Mouse (Mus musculus) ovary, postnatal 36 days (tissue): ENCODE results near the gene Bckdhb.
"Not testable (repeated sequence)": the region's sequence is repeated elsewhere in the genome, so short reads cannot be mapped to it uniquely, and the experiment has no call there.

Source experiments
- DNase-seq: peaks from one replicate; pipeline ENCODE4 v3.0.0; 2022; ENCODE audit warnings: low spot score, mixed read lengths

Bckdhb gene

DNA sequence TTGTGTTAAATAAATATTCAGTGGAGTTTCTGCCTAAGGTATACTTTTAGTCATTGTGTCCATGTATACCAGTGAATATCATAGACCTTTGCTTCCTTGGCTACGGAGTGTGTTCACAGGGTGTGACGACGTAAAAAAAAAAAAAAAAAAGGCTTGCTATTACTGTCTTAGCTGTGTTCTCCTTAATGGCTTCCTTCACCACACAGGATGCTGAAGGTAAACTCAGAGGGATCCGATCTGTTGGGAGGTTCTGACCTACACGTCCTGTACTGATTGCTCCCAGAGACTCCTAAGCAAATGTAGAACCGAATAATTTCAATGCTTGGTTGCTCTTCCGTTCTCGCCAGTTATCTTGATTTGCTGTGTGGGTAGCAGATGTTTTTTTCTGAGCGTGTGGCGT lies 38.4 kb downstream of the Bckdhb start:
- no peak for DNase-seq

DNA sequence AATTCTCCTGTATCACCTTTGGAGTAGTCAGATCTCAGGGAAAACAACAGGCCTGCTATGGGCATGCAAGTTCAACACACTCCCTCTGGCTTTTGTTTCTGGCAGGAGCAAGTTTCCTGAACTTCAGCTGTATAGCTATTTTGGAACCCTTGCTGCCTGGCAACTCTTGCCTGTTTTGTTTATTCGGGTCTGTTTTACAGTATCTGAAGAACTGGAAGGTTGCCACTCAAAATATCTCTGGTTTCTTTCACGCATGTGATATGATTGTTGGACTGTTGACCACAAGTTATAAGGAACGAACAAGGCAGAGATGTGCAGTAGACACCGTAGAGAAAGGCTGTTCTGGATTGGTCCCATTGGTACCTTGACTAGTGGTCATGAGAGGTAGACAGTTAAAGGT lies 39.4 kb downstream of the Bckdhb start:
- no peak for DNase-seq

DNA sequence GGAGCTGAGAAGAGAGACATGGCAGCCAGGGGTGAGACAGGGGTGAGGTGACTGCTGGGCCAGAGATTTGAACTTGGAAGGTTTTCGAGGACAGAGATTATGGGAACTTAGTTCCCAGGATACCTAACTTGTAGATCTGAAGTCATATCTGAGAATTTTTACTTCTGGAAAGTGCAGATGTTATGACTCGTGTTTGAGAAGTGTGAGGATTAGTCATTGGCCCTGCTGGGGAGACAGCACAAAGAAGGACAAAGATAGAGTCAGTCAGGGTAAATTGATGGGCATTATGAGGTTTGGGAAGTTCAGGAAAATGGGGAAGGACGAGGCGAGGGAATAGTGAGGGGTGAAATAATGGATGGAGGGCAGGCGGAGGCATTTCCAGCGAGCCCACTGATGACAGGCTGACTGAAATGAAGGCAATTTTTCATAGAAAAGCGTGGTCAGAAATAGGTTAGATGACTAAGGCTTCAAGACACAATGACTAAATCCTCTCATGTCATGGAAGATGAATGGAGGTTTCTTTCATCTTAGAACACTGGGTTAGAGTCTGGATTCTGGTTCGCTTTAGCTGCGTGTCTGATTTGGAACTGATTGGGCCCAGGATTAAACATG lies 42.6 kb downstream of the Bckdhb start:
- DNase-seq = no peak

DNA sequence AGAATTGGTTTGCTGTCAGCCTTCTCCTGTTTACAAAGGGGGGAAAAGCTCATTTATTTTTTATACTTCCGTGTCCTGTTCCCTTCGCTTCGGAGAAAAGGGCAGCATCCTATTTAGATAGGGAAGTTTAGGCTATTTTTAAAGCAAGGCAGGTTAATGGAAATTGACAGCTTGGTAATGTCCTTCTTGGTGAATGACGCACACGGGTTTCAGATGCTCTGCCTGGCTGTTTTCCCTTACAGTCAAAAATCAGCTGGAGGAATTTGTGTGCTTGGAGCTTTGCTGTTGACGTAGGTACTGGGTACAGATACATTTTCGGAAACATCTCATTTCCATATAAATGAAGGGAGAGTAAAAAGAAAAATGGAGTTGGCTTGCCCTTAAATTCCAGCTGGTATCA lies 44.4 kb downstream of the Bckdhb start:
- DNase-seq = no peak

DNA sequence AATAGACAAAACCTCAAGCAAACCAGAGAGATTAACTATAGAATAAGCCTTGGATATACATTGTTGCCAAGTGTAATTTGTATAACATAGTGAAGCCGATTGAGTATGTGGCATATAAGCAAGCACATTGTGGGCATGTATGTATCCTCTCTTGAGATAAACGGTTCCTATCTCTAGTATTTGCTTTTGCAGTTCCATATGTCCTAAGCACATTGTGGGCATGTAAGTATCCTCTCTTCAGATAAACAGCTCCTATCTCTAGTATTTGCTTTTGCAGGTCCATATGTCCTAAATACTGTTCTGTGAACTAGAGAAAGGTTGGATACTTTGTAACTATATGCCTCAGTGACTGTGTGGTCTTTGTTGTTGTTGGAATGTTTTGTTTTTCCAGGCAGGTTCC lies 48.5 kb downstream of the Bckdhb start:
- DNase-seq = no peak

DNA sequence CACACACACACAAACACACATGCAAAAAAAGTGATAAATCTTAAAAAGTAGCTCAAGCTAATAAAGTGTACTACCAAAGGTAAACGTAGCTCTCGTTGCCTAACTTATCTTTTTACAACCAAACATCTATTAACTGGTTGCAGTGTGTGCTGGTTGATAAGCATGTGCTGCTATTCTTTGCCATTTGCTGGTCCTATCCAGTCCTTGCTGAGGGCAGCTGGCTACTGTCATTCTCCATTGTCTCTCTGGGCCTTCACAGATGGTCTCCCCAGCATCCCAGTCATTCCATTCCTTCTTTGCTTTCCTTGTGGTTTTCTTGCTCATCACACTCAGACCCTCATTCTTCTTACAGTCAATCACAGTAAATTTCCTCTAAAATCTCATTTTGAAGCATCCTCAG lies 50.9 kb downstream of the Bckdhb start:
- DNase-seq = no peak

DNA sequence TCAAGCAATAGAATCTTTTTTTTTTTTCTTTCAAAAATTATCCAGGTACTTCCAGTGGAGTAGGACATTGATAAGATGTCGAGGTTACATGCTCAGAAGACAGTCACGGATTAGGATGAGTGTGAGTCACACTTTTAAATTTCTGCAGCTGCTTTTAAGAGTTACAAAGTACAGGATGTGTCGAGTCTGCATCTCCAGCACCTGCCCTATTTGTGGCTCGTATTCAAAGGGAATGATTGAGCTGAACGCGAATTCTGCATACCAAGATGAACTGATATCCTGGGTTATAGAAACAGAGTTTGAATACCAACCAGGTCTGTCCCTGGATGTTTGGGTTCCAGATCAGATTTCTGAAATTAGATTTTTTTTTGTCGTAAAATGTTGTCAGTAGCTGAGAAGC lies 56.3 kb downstream of the Bckdhb start:
- DNase-seq = no peak

DNA sequence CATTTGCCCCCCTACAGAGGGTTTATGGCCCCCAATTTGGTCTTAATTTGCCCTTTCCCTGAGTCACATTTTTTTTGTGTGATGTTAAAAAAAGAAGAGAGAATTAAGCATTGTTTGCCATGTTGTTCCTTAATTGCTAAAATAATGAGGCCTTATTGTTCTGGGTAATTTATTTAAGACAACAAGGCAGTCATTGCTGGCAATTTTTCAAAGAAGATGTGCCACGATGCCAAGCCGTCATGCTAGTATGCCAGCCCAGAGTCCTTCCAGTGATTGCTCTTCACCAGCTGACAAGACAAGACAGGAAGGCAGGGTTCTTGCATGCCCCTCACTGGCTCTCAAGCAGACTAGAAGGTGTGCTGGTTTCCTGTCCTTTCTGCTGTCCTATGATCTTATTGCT lies 84.0 kb downstream of the Bckdhb start:
- DNase-seq = no peak

DNA sequence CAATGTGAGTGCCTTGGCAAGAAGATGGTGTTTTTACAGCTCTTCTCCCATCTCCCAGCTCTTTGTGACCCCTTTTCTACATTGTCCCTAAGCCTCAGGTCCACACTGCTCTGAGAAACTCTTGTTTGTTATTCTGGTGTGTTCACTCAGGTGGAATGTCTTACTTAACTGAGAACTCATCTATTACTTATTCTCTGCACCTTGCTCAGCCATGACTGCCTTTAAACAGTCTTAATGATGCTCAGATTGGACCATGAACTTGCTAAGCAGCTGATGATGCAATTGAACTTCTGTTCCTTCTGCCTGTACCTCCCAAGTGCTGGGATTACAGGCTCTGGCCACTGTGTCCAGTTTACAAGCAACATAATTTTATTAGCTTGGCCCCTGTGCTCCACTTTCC lies 86.2 kb downstream of the Bckdhb start:
- no peak for DNase-seq

DNA sequence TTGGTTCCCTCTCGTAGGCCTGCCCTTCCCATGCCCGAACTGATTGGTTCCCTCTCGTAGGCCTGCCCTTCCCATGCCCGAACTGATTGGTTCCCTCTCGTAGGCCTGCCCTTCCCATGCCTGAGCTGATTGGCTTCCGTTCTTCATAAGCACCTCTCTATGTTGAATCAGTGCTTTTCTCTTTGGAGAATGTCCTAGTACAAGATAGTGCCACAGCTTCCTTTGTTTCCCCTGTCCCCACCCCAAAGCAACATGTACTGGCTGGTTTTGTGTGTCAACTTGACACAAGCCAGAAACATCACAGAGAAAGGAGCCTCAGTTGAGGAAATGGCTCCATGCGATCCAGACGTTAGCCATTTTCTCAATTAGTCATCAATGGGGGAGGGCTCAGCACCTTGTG lies 93.2 kb downstream of the Bckdhb start:
- not testable (repeated sequence) for DNase-seq

DNA sequence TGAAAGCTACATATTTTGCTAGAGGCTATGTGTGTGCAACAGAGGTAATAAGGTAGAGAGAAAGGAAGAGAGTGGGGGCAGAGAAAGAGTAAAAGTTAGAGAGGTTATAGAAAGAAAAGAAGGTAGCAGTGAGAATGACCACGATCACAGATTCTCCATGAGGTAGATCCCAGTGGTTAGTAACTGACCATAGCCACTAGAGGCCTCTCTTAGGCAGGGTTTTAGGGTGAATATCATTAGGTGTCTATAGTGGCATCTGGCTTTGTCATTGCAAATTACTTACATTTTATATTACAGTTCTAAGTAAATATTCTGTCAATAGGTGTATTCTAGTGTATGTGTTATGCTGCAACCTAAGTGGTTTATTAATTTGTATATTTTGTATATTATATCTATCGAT lies 94.7 kb downstream of the Bckdhb start:
- DNase-seq = no peak

DNA sequence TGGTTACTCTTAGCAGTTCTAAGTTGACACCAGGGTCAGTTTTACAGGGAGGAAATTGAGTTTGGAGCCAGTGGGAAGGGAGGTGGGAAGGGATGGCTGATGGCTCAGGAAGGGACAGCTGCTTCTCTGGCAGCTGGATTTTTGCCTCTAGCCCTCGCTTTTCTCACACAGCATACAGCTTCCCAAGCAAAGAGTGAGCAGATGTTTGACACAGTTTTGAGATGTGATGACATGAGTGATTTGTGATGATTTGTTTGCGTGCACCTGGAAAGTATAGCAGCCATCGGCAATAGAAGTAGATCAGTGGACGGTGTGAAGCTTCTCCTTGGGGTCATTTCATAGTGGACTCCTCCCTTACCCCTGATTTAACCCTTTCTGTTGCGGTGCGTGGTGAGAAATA lies 96.2 kb downstream of the Bckdhb start:
- DNase-seq = no peak

DNA sequence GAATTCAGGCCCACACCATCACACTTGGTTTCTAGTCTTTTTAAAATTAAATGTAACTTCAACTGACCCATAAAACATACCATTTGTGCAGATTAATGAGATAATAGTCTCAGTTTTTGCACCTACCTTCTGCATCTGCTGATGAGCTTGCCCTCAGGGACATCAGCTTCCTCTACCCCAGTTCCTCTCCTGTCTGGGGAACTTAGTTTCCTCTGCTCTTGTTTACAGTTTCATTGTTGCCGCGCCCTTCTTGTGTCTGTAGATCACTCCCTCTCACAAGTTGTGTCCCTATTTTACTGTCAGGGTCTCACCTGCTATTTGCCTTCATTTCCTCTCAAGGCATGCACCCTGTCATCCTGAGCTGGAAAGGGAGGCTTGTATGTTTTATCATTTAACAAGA lies 103.2 kb downstream of the Bckdhb start:
- DNase-seq = no peak

DNA sequence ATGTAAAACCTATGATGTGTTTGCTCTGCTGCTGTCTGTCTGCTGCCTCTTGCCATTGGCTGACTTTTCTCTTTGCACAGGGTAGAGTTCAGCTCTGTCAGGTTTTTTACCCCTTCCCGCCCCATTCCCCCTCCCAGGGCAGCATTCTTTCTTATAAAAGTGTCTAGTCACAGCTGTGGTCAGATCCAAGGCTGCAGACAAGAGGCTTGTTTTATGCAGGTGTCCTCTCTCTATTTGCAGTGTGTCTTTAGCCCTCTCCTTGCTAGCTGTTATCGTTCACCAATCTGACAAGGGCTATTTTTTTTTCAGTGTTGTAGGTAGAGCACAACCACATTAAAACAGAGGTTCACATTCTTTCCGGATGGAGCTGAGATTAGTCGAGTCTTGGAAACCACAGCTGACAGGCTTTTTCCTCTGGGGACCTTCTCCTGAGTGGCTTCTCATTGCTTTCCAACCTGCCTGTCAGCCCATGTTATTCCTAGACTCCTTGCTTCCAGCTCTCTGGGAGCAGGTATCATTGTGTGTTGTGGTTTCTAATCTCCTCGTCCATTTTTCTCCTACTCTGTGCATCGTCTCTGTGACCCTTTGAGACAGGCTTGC lies 105.8 kb downstream of the Bckdhb start:
- DNase-seq = no peak

DNA sequence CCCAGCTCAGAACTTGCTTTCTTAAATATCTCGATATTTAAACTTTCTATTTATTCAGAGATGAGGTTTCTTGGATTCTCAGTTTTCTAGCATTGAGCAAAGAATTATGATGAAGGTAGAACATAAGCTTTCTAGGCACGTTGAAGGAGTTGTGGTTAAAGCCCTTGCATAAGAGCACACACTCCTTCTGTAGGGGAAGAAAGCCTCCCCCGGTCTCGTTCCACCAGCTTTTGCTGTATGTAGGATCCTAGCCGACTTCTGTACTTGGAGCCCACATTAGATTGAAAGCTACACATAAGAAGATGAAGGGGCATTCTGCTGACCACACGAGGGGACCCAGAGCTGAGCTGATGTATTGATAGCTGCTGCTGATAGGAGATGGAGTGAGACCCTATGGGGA lies 106.5 kb downstream of the Bckdhb start:
- DNase-seq = no peak

DNA sequence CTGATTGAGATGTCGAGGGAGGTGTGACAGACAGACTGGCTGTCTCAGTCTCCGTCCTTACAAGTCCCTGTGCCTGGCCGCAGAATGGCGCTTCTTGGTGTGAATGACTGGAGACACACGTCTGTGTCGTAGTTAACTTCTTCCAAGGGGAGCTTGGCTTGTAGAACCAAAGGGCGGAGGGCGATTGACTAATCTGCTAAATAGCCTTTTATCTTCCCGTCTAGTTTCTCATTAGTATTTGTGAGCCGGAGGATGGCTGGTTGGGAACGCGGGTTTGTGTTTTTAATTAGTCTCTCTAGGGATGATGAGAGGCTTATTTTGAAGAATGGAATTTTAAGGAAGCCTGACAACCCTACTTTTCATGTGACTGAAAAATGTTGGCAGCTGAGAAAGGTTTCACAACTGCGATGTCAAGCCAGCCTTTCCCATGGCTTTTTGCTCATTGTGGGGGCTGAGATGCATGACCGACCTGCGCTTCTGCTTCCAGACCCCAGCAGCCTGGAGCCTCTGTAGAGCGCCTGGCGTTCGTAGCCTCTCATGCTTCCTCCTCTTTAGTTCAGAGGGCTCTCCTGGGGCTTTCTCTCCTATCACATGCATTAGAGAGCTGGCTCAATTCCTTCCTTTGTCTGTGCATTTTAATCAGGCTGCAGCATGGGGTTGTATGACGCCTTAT lies 107.9 kb downstream of the Bckdhb start:
- no peak for DNase-seq

DNA sequence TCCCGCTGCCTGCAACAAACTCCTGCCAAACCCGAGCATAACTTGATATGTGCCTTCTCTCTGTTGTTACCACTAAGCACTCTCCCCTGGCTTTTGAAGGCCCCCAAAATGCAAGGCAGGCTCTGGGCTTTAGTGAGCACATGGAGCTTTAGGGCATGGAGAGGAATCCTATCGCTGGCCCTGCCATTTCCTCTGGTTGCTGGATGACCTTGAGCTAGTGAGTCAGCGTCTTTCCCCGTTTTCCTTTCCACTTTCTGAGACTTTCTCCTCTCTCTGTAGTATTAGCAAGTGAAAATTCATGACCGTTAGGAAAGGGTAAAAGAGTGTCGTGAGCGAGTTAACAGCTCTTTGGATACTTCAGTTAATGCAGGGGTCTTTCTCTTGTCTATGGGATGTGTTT lies 111.1 kb downstream of the Bckdhb start:
- DNase-seq = no peak

DNA sequence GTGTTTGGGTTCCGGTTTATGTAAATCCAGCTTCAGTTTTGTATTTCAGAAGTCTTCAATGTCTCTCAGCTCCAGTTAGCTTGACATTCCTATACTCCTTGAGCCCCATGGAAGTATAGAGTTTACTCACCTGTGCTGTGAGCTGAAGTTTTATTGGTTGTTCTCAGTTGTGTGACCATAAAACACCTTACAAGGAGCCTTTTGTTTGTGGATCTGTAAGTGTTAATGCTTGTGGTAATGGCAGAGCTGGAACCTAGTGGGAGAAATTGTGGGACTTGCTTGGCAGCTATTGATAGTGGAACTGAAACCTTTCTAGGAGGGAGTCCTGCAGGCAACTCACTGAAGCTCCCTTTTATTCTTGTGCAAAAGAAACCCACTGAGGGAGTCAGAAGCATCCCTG lies 112.3 kb downstream of the Bckdhb start:
- no peak for DNase-seq

DNA sequence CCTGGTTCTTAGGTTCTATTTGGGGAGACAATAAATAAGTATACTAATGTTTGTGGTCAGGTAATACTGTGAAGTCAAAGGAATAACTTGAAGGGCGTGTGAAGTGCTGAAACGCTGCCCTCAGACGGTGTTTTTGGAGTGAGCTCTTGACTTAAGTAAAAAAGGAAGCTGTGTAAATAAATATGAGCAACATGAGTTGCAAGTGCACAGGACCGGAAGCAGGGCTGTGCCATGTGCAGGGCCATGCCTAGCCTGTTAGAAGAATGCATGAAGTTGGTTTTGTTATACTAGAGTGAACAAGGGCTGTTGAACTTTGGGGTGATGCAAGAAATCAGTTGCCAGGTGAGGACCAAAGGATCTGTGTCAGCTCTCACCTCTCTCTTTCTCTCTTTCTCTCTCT lies 114.0 kb downstream of the Bckdhb start:
- DNase-seq = no peak

DNA sequence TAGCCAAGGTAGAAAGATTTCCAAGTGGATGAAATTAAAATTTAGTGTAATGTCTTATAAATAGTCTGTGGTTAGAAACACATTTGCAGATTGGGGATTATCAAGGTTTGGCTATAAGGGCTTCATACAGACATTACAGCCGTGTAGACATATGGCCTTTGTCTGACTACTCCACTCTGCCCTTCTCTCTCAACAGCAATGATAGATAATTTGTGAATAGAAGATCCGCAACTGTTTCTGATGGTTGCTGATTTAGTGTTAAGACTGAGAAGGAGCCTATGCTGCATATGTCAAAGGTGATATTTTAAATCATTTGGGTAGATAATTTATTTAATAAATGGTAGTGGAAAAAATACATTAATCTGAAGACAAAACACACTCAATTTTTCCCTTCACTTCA lies 115.4 kb downstream of the Bckdhb start:
- DNase-seq = no peak

DNA sequence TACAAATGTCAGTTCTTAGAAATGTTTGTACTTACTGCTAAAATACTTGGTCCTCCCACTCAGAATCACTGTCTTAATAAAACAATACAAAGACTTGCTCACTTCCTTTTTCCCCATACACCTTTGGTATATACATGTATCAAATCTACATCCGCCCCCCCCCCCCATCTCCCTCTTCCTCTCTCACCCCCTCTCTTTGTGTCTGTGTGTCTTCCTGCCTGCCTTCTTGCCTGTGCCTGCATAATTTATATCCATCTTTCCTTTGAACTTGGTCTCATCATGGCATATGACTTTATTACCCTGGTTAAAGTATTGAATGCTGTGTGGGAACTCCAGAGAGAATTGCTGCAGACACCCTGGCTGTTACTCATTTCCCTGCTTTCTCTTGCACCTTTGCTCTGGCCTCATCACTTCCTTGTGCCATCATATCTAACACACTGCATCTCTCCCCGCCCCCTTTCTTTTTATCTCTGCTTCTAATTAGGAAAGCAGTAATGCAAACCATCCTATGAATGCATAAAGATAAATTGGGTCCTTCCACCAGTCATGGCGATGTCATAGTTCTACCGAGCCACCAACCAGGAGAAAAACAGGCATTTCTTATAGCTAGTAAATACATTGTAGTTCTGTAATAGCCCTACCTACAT lies 116.8 kb downstream of the Bckdhb start:
- DNase-seq = no peak

DNA sequence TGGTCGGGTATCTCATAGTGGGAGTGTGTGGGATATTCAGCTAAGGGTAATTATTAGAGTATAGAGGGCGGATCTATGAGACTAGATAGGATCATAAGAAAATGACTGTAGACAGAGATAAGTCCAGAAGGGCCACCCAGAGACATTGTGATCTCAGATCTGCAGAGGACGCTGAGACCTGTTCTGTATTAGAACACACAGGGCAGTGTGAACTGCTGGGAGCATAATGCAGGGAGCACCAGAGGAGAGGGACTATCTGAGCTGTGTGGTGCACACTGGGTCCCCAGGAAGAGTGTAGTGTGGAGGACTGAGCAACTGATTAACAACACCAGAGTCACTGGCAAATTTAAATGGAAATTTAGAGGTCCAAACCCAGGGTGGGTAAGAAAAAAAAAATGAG lies 117.6 kb downstream of the Bckdhb start:
- DNase-seq = no peak

DNA sequence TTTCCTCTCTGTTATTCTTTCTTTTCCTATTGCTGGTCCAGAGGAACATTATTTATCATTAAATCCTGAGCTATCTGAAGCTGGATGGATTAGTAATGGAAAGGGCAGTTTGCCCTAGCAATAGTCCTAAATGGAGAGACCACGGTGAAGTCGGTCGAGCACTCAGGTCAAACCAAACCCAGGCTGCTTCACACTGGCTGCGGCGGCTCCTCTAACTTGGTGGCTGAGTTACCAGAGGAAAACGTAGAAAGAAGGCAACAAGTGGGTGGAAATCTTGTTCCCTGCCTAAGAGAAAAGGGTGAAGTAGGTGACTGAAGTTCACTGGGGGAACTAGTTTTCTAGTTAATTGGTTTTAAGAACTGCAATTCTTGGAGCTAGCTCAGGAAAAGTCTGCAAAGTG lies 119.2 kb downstream of the Bckdhb start:
- DNase-seq = no peak
